Mouse (Mus musculus) olfactory bulb, adult 2 months (tissue): Measurements from ENCODE around the gene Tmie. TPM values are rescaled to one million over a fixed set of nuclear protein-coding genes. Genes with fewer than 3 reads are reported as not detected.
"Not testable (repeated sequence)": the region's sequence is repeated elsewhere in the genome, so short reads cannot be mapped to it uniquely, and the experiment has no call there.

ENCODE experiments used
- H3K27ac ChIP-seq: fragments of 200-500 bp; 2 replicates; pipeline ENCODE4 v1.5.1; 2012; ENCODE audit warnings: low read depth, low read length; ENCODE audit not compliant: insufficient read depth
- H3K4me1 ChIP-seq: fragments of 200-500 bp; 2 replicates; pipeline ENCODE4 v1.6.1; 2012; ENCODE audit warnings: low read length; ENCODE audit not compliant: control insufficient read depth, insufficient read depth
- H3K4me3 ChIP-seq: fragments of 200-500 bp; 2 replicates; pipeline ENCODE4 v1.5.1; 2012; ENCODE audit warnings: mild to moderate bottlenecking, low read depth, low read length, moderate library complexity; ENCODE audit not compliant: insufficient read depth
- CTCF ChIP-seq: fragments of 200-500 bp; IDR thresholded peaks from 2 replicates; pipeline ENCODE4 v1.5.1; 2012; ENCODE audit warnings: low read depth, mild to moderate bottlenecking, low read length, moderate library complexity; ENCODE audit not compliant: insufficient read depth
- POLR2A ChIP-seq: fragments of 200-500 bp; IDR thresholded peaks from 2 replicates; pipeline ENCODE4 v1.6.1; 2012; ENCODE audit warnings: mild to moderate bottlenecking, low read depth, low read length, moderate library complexity; ENCODE audit not compliant: insufficient read depth
- WGBS: fragments of 180-500 bp; shearing (Covaris S2); methylation state at CpG from one replicate; pipeline ENCODE4 v1.1.7; 2018; 5-methylcytosine and 5-hydroxymethylcytosine counted together
- polyA plus RNA-seq: library from polyadenylated mRNA; stranded (reverse); fragments of >200 nt; gene quantifications from 2 replicates; pipeline ENCODE4 v1.2.4, GENCODE M21; 2012; ENCODE audit warnings: low replicate concordance; ENCODE audit not compliant: missing spikeins, insufficient read depth, insufficient read length

Tmie gene
- polyA plus RNA-seq, 1 experiment: not detected

GRCm38 (mm10) chr9:110825832-110826231 lies 54.1 kb downstream of the Tmie start:
- Histone ChIP-seq H3K4me3 (no peak overlapping the region), H3K27ac (no peak overlapping the region), H3K4me1 (no peaks in the 10 kb centered on the region)
- TF ChIP-seq CTCF: no peak
- no peak for TF ChIP-seq POLR2A
- 55% methylated on average over 7 of the region's 7 CpGs for WGBS

GRCm38 (mm10) chr9:110825426-110825825 lies 54.5 kb downstream of the Tmie start:
- no peaks in the 10 kb centered on the region for H3K4me1 ChIP-seq
- WGBS: 78% methylated on average over 4 of the region's 4 CpGs
- no peak overlapping the region for H3K4me3 ChIP-seq
- TF ChIP-seq POLR2A: no peak
- TF ChIP-seq CTCF: no peak
- H3K27ac ChIP-seq: no peak overlapping the region

- no peaks in the 10 kb centered on the region for H3K4me1 ChIP-seq
- 80% methylated on average over 7 of the region's 7 CpGs for WGBS
- TF ChIP-seq CTCF (no peak), POLR2A (no peak)
- H3K4me3 ChIP-seq: no peak overlapping the region
- H3K27ac ChIP-seq: no peak overlapping the region
These were observed 58.5 kb downstream of the Tmie start for GRCm38 (mm10) chr9:110821436-110821835.

- H3K4me1 ChIP-seq, H3K4me3 ChIP-seq, H3K27ac ChIP-seq: not testable (repeated sequence)
These were observed 59.4 kb downstream of the Tmie start for GRCm38 (mm10) chr9:110820546-110820945.

Other genes with a start within 250 kb of the Tmie start
- gene Nbeal2, start 226.0 kb downstream of the Tmie start, polyA plus RNA-seq: not detected in 2 replicates
- not detected in 2 replicates for gene Ccdc12, start 223.6 kb downstream of the Tmie start, polyA plus RNA-seq
- gene Myl3, start 138.3 kb downstream of the Tmie start, polyA plus RNA-seq: not detected in 2 replicates
- not detected in 2 replicates for gene Pth1r, start 133.0 kb downstream of the Tmie start, polyA plus RNA-seq
- not detected in 2 replicates for gene Prss42, start 81.9 kb downstream of the Tmie start, polyA plus RNA-seq
- not detected in 2 replicates for gene Prss44, start 66.1 kb downstream of the Tmie start, polyA plus RNA-seq
- gene Prss43, start 53.4 kb downstream of the Tmie start, polyA plus RNA-seq: not detected in 2 replicates
- gene Prss45, start 45.5 kb downstream of the Tmie start, polyA plus RNA-seq: not detected in 2 replicates
- not detected in 2 replicates for gene Prss46, start 35.6 kb downstream of the Tmie start, polyA plus RNA-seq
- gene Prss50, start 22.1 kb downstream of the Tmie start, polyA plus RNA-seq: not detected in 2 replicates
- gene Als2cl, start 243 bp downstream of the Tmie start, polyA plus RNA-seq: not detected in 2 replicates
- not detected in 2 replicates for gene Fam240a, start 36.7 kb upstream of the Tmie start, polyA plus RNA-seq
- not detected in 2 replicates for gene Tdgf1, start 66.0 kb upstream of the Tmie start, polyA plus RNA-seq
- not detected in 2 replicates for gene Lrrc2, start 71.4 kb upstream of the Tmie start, polyA plus RNA-seq
- gene Rtp3, start 110.5 kb upstream of the Tmie start, polyA plus RNA-seq: not detected in 2 replicates
- gene Ltf, start 139.2 kb upstream of the Tmie start, polyA plus RNA-seq: not detected in 2 replicates
- not detected in 2 replicates for gene Ccrl2, start 177.4 kb upstream of the Tmie start, polyA plus RNA-seq
- gene Lrrfip2, start 237.5 kb upstream of the Tmie start, polyA plus RNA-seq: not detected in 2 replicates